Mouse (Mus musculus) bone marrow, adult 2 months (tissue): Measurements from ENCODE around the gene Cp. TPM values are rescaled to one million over a fixed set of nuclear protein-coding genes. Genes with fewer than 3 reads are reported as not detected.
"Not testable (repeated sequence)": the region's sequence is repeated elsewhere in the genome, so short reads cannot be mapped to it uniquely, and the experiment has no call there.

ENCODE experiments used
- H3K27ac ChIP-seq: fragments of 200-500 bp; 2 replicates; pipeline ENCODE4 v1.5.1; 2012; ENCODE audit warnings: low read depth, mild to moderate bottlenecking, control low read depth, inconsistent platforms, low read length; ENCODE audit not compliant: control insufficient read depth, poor library complexity, insufficient read depth
- H3K4me1 ChIP-seq: fragments of 200-500 bp; 2 replicates; pipeline ENCODE4 v1.6.1; 2011; ENCODE audit warnings: low read length; ENCODE audit not compliant: control insufficient read depth, insufficient read depth
- H3K4me3 ChIP-seq: fragments of 200-500 bp; replicated peaks from 2 replicates; pipeline ENCODE3; 2011; ENCODE audit warnings: mild to moderate bottlenecking, low read depth, low read length, control low read depth; ENCODE audit not compliant: control insufficient read depth
- CTCF ChIP-seq: fragments of 200-500 bp; IDR thresholded peaks from 2 replicates; pipeline ENCODE4 v1.5.1; 2011; ENCODE audit warnings: low read length, control low read depth; ENCODE audit not compliant: control insufficient read depth, insufficient read depth
- POLR2A ChIP-seq: fragments of 200-500 bp; IDR thresholded peaks from 2 replicates; pipeline ENCODE4 v1.6.1; 2011; ENCODE audit warnings: low read depth, mild to moderate bottlenecking, control low read depth, low read length, borderline replicate concordance; ENCODE audit not compliant: control insufficient read depth
- WGBS: fragments of 180-500 bp; shearing (Covaris S2); methylation state at CpG from one replicate; pipeline ENCODE4 v1.1.7; 2018; 5-methylcytosine and 5-hydroxymethylcytosine counted together
- polyA plus RNA-seq: library from polyadenylated mRNA; stranded (reverse); fragments of >200 nt; gene quantifications from 2 replicates; pipeline ENCODE4 v1.2.4, GENCODE M21; 2011; ENCODE audit warnings: low replicate concordance; ENCODE audit not compliant: missing spikeins, insufficient read depth, insufficient read length

Gene Cp
- polyA plus RNA-seq, 1 experiment, result 15.7 TPM

- peaks cover 5% of the 10 kb centered on the region; the same call in 1 of the 2 replicates for H3K4me1 ChIP-seq
- TF ChIP-seq POLR2A (peak; percentile 77; the same call in 1 of the 2 replicates), CTCF (no peak)
- under 1% methylated on average over 47 of the region's 47 CpGs for WGBS
- H3K27ac ChIP-seq, result peak within 1 kb of the TSS; percentile 97
- H3K4me3 ChIP-seq, result peak within 1 kb of the TSS; percentile 97
Observed at GRCm38 (mm10) chr3:20034719-20035404, 78.0 kb downstream of the Cp start, which contains the start of gene Hps3. Gene Hps3 (minus strand): TSS chr3:20035315.

GRCm38 (mm10) chr3:20036069-20036468 is 79.2 kb downstream of the Cp start:
- Histone ChIP-seq H3K4me1 (peaks cover 5% of the 10 kb centered on the region; the same call in 1 of the 2 replicates), H3K4me3 (no peak overlapping the region), H3K27ac (no peak overlapping the region)
- TF ChIP-seq POLR2A (no peak), CTCF (no peak)
- WGBS, result 83% methylated on average over 4 of the region's 4 CpGs

GRCm38 (mm10) chr3:20041461-20041860 is 84.6 kb downstream of the Cp start:
- H3K4me3 ChIP-seq, result not testable (repeated sequence)
- 90% methylated on average over 7 of the region's 7 CpGs for WGBS

GRCm38 (mm10) chr3:20044736-20045135 is 87.9 kb downstream of the Cp start:
- not testable (repeated sequence) for H3K4me1 ChIP-seq, H3K4me3 ChIP-seq, H3K27ac ChIP-seq
- WGBS, result 83% methylated on average over 3 of the region's 3 CpGs

More at GRCm38 (mm10) chr3:20041461-20041860, 84.6 kb downstream of the Cp start:
- not testable (repeated sequence) for H3K27ac ChIP-seq, H3K4me1 ChIP-seq

- H3K4me3 ChIP-seq, result peak within 1 kb of the TSS; percentile 73
- no peaks in the 10 kb centered on the region; the same call in 1 of the 2 replicates for H3K4me1 ChIP-seq
- H3K27ac ChIP-seq, result peak within 1 kb of the TSS; percentile 27
- WGBS, result under 1% methylated on average over 49 of the region's 54 CpGs
- TF ChIP-seq CTCF, result peak; percentile 11; the same call in 1 of the 2 replicates
- TF ChIP-seq POLR2A, result peak; percentile 53; the same call in 1 of the 2 replicates
Observed at GRCm38 (mm10) chr3:20057306-20058196, 100.7 kb downstream of the Cp start, which contains the start of gene Hltf. Gene Hltf (plus strand): TSS chr3:20057811.

GRCm38 (mm10) chr3:20058197-20058541 is 101.3 kb downstream of the Cp start:
- peak overlapping the region; percentile 73 for H3K4me3 ChIP-seq
- H3K27ac ChIP-seq, result no peak overlapping the region
- WGBS, result under 1% methylated on average over 6 of the region's 9 CpGs
- H3K4me1 ChIP-seq, result no peaks in the 10 kb centered on the region; the same call in 1 of the 2 replicates
- no peak for TF ChIP-seq CTCF
- TF ChIP-seq POLR2A, result no peak

Other genes with a start within 250 kb of the Cp start
- 12.8 and 19.1 TPM in 2 replicates for gene Hps3, start 78.3 kb downstream of the Cp start, polyA plus RNA-seq
- 14.5 and 17.8 TPM in 2 replicates for gene Hltf, start 100.8 kb downstream of the Cp start, polyA plus RNA-seq
- 11.7 and 25.4 TPM in 2 replicates for gene Gyg, start 198.3 kb downstream of the Cp start, polyA plus RNA-seq